Mouse (Mus musculus): Measurements from ENCODE around the gene Olfr492.

- TF ChIP-seq CTCF (conservative IDR thresholded peaks at IDR 0.05; ENCODE audit: low read length) (no peak), POU5F1 (IDR thresholded peaks at IDR 0.05; ENCODE audit: borderline replicate concordance, low read length) (no peak)
Measured at GRCm38 (mm10) chr7:108288834-108289233, 34.6 kb downstream of the Olfr492 start, which contains the start of gene Olfr490.

All from E14TG2a.4 (cell line).